Mouse (Mus musculus) B cell, adult 2 months (primary cell): ENCODE results near the gene Ssmem1.

Experiments used
- DNase-seq, 2 experiments: peaks; one replicate each; pipeline ENCODE4 v3.0.0; 2022

Ssmem1 gene

DNA sequence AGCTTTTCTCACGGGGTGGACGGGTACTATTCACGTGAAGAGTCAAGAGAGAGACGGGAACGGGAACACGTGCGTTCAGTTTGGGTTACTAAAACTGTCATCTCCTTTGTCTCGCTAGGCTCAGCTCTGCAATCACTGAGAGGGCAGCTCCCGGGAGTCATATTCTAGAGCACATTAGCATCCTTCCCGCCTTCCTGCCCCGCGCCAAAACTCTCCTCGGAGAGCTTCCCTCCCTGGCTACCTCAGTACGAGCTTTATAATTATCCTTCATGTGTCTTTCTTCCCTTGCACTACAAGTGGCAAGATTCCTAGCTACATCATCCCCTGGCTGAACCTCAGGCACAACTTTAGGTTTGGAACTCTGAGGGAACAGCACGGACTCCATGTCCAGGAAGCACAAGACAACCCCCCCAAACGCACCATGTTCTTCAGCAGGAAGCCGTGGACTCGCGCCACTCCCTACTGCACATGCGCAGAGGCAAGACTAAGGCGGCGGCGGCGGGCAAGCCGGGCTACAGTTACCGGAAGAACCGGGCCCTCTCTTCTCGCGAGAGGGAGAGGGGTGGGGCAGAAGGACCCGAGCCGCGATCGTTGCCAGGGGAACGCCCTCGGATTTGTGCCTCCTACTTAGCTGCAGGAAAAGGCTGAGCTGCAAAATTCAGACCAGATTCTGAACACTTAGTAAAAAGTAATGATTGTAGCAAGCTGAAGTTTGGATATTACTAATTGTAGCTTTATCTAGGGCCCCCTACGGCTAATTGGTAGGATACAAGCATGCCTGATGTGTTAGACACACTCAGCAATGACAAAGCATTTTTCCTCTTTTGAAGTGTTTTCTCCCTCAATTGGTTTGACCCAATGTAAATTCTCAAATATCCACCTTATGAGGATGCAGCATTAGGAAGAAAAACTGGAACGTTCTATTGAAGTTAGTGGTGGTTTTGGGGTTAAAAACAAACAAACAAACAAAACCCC lies at the start of gene Ssmem1, which contains the start of gene Tmem209:
TSS of gene Ssmem1 (plus strand) at position 585 of the 975 bp plus-strand sequence.
TSS of gene Tmem209 (minus strand) at position 519 of the 975 bp plus-strand sequence.
- DNase-seq: peak; percentile 98

DNA sequence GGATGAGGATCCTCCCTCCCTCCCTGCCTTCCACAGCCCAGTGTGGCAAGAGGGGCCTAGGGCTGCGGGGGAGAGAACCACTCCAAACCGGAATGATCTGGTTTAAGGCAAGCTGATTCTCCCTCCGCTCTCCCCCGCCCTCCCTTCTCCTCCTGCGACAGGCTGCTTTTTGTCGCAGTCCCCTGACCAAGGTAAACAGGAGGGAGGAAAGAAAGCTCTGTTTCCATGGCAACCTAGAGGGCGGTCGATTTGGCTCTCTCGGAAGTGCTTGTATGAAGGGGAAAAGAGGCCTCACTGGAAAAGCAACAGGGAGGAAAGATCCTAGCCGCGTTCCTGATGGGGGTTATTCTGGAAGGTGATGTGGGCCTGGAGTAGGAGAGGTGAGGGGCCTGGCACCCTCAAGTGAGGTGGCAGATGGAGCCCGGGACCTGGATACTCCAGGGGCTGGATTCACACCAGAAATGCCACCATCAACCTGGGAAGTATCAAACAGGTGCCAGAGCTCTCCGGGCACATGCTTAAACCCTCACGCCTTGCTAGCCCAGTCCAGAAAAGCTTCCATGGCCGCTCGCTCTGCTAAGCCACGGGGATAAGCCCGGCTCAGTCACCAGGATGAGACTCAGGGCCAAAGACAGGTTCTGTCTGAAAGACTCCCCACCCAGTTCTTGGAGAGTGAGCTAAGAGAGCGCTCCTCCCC lies 48.8 kb upstream of the Ssmem1 start:
- peak; percentile 20 to 21 for DNase-seq

DNA sequence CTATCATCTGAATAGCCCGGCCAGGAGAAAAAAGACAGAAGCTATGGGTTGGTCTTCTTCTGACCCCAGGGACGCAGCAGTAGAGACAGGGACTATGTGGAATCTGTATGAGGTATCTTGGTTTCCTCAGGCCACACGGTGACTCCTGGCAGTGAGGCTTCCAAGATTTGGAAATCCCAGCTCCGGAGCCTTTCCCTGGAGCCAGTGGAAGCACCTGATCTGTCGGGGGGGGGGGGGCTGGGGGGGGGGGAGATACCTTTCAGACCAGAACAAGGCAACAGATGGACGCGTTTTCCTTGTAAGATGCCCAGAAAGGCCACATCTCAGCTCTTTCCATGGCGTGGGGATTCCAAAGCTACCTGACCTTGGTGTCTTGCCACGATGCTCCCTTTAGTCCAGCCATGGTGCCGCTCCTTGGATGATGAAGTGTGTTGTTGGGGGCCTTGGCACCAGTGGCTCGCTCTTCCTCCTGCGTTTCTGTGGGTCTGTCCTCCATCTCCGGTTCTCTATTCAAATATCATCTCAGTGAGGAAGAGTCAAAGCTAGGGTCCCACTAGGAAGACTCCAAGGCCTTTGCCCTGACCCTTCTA lies 47.8 kb upstream of the Ssmem1 start:
- no peak for DNase-seq

GRCm38 (mm10) chr6:30462822-30463221 lies 46.8 kb upstream of the Ssmem1 start:
- DNase-seq: no peak

GRCm38 (mm10) chr6:30465586-30465985 lies 44.1 kb upstream of the Ssmem1 start:
- no peak for DNase-seq

DNA sequence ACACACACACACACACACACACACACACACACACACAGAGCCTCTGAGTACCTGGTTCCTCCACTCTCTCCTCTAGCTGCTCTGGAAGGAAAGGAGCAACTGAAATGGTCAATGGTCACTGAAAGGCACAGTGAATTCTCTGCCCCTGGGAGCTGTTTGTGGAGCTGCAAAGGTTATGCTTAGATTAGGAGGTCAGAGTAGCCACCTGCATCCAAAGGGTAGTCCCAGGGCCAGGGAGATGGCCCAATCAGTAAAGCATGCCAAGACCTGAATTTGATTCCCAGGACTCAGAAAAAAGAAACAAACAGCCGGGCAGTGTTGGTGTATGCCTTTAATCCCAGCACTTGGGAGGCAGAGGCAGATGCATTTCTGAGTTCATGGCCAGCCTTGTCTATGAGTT lies 41.6 kb upstream of the Ssmem1 start:
- no peak for DNase-seq

GRCm38 (mm10) chr6:30468684-30469083 lies 41.0 kb upstream of the Ssmem1 start:
- no peak for DNase-seq

DNA sequence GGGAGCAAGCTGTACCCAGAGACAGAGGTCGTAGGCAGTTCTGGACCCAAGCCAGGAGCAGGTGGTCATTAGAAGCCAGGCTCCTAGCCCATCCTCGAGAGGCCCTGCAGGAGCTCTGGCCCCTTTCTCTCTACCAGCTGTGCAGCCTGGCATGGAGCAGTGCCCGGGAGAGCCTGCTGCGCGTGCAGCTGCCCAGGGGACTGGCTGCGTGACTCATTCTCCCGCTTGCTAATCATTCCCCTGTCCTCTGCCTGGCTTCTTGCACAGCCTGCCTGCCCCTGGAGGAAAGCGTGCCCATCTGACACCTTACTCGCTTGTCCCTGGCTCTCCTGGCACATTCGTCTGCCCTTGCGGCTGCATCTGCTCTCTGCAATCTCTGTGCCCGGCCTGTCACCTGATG lies 40.3 kb upstream of the Ssmem1 start:
- DNase-seq: no peak

DNA sequence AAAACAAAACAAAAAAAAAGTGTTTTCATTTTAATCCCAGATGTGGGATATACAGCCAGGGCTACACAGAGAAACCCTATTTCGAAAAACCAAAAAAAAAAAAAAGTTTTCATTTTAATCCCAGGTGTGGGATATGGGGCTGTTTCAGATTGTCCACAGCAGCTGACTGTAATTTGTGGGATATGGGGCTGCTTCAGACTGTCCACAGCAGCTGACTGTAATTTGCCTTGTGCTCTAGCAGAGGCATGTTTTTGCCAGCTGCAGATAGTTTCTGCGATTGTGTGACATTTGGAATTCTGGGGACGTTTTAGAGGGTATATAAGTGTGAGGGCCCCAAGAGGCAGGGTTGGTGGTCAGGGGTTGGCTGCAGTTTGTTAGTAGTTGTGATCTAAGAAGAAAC lies 37.9 kb upstream of the Ssmem1 start:
- DNase-seq: no peak

- DNase-seq: no peak
Observed at GRCm38 (mm10) chr6:30476025-30476765, 33.5 kb upstream of the Ssmem1 start.

DNA sequence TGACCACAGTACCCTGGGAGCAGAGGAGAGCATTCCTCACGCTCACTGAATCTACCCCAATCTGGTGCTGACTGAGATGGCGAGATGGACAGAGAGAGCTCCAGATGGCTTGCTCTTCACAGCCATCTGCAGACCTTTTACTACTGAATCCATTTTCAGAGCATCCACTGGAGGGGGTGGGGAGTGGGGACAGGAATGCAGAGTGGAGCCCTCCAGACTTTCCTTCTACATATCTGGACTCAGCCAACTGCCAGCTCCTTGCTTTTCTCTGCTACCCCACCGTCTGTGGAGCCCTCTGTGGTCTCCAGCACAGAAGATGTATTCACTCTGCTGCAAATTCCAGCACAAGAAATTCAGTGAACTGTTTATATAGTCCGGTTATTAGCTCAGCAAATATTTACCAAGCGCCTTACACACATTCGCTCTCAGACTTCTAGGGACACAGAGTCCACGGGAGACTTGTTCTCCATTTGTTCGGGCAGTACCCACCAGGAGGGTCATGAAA lies 32.4 kb upstream of the Ssmem1 start:
- DNase-seq: no peak

- no peak for DNase-seq
Observed at GRCm38 (mm10) chr6:30477784-30478183, 31.9 kb upstream of the Ssmem1 start.

DNA sequence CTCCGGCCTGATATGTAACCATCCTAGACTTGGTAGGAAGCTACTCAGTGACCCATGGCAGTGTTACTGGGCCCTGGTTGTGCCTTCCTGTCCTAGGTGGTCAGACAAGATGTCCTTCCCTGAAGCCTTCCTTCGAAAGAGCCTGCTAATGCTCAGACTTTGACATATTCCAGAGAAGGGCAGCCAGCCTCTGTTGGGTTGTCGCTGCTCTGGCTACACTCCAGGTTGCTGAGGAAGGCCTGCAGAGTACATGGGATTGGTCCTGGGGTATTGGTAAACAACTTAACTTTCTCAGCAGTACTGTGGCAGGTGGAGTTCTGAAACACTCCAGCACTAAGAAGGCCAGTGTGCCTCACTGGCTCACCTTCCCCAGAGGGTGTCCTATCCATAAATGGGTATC lies 30.2 kb upstream of the Ssmem1 start:
- DNase-seq: no peak

DNA sequence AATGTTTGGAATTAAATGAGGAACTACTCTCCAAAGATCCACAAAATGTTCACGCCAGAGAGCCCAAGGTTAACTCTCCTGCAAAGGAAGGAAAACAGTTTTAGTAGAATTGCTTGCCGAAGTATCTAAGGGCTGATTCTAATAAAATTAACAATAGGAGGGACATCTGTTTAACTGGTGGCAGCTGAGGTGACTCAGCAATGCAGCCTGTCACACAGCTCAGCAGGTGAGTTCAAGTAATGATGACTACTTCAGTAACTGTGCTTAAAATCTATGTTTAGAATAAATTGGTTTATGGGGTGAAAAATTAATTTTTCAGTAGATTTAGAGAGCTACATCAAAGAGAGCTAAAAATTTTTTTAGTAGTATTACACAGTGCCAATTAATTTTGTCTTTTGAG lies 26.7 kb upstream of the Ssmem1 start:
- no peak for DNase-seq

DNA sequence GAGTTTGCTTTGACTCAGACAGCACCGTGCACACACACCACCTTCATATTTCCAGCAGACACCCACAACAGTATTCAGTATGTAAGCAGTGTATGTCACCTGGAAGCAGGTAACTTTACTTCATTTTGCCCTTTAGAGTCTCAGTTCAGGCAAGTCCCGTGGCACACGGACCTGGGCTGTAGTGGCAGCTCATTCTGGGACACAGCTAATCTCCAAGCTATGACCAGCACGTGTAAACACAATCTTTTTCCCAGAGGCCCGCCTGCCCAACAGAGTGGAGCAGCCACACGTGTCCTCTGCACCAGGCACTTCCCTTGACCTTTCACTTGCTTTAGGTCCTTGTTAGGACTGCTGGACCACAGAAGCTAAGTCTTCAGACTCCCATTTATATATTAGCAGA lies 23.1 kb upstream of the Ssmem1 start:
- no peak for DNase-seq

GRCm38 (mm10) chr6:30499049-30499448 lies 10.6 kb upstream of the Ssmem1 start:
- no peak for DNase-seq

- DNase-seq: no peak
Observed at GRCm38 (mm10) chr6:30508824-30509223, 825 bp upstream of the Ssmem1 start.

DNA sequence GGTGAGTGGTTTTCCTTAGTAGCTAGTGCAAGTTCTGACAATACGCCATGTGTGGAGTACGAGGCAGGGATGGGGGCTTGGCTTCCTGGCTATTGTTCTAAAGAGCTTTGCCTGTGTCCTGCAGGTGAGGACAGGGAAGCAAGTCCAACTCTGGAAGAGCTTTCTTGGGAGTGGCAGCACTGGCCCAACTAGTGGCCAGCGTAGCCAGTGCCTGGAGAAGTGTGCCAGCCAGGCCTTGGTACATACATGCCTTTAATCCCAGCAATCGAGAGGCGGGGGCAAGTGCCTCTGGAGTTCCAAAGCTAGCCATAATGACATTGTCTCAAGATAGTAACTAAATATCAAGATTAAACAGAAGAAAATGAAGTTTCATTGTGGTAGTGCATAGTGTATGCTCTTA lies 642 bp downstream of the Ssmem1 start:
- no peak for DNase-seq

DNA sequence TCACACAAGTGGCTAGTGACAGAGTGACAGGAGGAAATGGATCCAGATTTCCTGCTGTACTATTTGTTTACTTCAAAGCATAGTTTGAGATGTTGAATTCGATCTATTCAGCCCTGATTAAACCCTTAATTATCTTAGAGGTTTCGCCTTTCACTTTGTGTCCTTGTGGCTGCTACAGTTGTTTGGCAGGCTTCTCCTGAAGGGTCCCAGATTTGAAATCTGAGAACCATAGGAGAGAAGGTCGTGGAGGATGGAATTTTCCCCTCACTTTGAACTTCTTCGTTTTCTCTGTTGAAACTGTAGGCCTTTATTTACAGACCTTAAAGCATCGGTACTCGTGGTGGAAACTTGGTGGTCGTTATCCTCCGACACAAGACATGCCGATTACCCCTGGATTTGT lies 4.6 kb downstream of the Ssmem1 start:
- no peak for DNase-seq

DNA sequence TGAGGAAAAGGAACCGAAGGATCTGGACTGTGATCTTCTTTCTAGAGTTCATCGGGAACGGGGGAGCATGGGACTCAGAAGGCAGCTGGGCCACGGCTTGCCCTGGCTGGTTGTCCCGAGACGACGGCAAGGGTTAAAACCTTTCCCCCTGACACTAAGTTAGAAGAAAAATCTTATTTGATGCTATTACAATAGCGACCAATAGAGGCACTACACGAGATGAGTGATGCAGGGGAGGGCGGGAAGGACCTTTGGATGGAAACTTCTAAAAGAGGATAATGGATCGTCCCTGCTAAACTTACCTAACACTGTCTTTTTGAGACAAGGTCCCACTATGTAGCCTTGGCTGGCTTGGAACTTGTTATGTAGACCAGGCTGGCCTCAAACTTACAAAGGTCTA lies 10.8 kb downstream of the Ssmem1 start:
- DNase-seq: no peak

- no peak for DNase-seq
Observed at GRCm38 (mm10) chr6:30525456-30526332, 16.0 kb downstream of the Ssmem1 start.
